Mouse (Mus musculus) testis, adult 2 months (tissue): ENCODE data around the gene Bri3bp.

ENCODE experiments used
- CTCF ChIP-seq: fragments of 200-500 bp; IDR thresholded peaks from 2 replicates; pipeline ENCODE4 v1.5.1; 2012; ENCODE audit warnings: low read depth, mild to moderate bottlenecking, inconsistent platforms, low read length, moderate library complexity; ENCODE audit not compliant: control insufficient read depth, insufficient read depth, insufficient replicate concordance
- POLR2A ChIP-seq: fragments of 200-500 bp; IDR thresholded peaks from 2 replicates; pipeline ENCODE4 v1.6.1; 2012; ENCODE audit warnings: low read depth, mild to moderate bottlenecking, inconsistent platforms, low read length, moderate library complexity; ENCODE audit not compliant: control insufficient read depth

DNA sequence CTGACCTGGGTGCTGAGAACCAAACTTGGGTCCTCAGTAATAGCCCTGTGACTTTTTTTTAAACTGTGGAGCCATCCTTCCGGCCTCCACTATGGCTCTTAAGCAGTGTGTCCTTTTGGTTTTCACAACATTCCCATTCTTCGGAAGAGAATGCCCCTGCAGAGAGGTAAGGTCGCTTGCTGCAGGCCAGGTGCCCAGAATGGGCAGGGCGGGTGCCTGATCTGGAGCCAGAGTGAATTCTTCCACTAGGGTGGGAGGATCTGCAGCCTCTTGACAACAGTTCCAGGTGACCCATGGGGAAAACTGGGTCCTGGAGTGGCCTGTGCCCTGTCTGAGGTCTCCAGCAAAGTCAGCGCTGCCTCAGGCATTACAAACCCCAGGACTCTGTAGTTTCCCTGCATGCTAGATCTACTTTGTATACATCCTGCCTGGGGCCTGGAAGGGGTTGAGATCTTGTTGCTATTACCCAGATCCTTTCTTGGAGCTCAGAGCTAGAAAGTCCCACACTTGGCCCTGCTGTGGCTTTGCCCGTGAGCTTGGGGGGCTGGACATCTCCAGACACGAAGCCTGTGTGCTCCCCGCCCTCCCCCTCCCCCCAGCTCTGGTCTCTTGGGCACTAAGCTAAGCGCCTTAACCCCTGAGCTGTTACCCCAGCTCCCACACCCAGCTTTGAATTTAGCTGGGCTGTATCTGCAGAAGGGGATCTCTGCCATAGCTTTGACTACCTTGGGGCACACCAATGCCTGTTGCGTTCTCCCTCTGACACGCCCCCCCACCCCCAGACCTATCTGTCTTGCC, 39.3 kb downstream of the Bri3bp start:
- TF ChIP-seq POLR2A: no peak
- TF ChIP-seq CTCF: no peak
